Mouse (Mus musculus) layer of hippocampus, postnatal 14 days (tissue): Measurements from ENCODE around the gene Ryr1. TPM values are rescaled to one million over a fixed set of nuclear protein-coding genes. Genes with fewer than 3 reads are reported as not detected.
"Not testable (repeated sequence)": the region's sequence is repeated elsewhere in the genome, so short reads cannot be mapped to it uniquely, and the experiment has no call there.

Experiments used
- DNase-seq, 2 experiments: peaks; one replicate each; pipeline ENCODE4 v3.0.0; 2021 to 2022; ENCODE audit warnings: low spot score in 2 of 2, mixed read lengths in 1 of 2
- total RNA-seq, 2 experiments: library from RNA; stranded (reverse); gene quantifications; 2 replicates each; pipeline ENCODE4 v1.2.3; 2021

Ryr1 gene
- total RNA-seq, 2 experiments from 2014 or later, result 9.3 to 12.2 TPM

DNA sequence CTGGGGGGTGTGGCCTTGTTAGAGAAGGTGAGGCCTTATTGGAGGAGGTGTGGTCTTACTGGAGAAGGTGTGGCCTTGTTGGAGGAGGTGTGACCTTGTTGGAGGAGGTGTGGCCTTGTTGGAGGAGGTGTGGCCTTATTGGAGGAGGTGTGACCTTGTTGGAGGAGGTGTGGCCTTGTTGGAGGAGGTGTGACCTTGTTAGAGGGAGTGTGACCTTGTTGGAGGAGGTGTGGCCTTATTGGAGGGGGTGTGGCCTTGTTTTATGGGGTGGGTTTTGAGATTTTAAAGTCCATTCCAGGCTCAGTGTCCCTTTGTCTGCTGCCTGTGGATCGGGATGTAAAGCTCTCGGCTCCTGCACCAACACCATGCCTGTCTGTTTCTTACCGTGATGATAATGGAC, 40.6 kb downstream of the Ryr1 start:
- DNase-seq, result no peak

DNA sequence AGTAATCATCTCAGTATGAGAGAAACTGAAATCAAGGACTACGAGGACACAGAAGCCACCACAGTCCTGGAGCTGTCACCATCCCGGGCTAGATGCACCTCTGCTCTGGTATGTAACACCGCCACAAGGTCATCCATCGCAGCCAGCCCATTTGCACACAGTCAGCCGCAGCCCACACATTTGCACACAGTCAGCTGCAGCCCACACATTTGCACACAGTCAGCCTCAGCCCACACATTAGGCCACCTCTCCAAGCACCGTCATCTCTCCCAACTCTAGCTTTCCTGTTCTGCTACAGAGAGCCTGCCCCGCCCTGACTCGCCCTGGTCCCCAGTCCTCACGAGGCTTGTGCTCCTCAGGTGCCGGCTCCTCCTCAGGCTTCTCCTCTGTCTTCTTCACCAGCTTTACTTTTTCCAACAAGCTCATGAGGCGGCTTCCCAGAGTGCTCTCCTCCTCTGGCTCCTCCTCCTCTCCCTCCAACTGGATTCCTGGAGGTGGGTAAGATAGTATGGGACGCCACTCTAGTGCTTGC, 45.5 kb downstream of the Ryr1 start:
- no peak for DNase-seq

DNA sequence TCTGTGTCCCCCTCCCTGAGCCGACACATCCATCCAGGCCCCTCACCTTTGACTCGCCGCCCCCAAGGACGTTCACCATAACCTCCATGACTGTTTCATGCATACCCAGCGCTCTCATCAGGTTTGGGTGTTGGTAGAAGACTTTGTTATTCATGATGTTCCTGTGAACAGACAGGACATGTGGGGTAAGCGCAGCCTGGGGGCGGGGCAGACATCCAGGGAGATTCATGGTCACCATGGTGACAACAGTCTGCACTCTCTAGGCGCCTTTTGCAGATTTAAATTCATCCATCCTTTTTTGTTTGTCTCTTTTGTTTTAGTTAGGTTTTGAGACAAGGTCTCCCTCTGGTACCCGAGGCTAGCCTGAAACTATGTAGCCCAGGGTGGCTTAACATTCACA, 48.0 kb downstream of the Ryr1 start:
- peak; percentile 57 to 63 for DNase-seq

DNA sequence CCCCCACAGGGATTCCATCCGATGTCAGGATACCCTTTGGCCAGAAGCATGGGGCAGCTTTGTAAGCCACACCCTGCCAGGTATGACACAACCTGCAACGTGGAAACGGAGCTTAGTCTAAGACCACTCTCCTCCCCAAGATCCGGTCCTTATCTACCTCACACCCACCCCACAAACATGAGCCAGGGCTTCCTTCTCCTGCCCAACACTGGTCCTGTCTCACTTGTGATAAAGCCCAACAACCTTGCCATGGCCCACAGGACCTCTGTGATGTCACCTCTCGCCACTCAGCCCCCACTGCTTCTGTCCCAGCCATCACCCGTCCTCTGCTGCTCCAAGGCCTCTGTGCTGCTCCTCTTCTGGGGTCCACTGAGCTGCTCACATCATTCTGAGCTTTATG, 49.8 kb downstream of the Ryr1 start:
- DNase-seq, result no peak

DNA sequence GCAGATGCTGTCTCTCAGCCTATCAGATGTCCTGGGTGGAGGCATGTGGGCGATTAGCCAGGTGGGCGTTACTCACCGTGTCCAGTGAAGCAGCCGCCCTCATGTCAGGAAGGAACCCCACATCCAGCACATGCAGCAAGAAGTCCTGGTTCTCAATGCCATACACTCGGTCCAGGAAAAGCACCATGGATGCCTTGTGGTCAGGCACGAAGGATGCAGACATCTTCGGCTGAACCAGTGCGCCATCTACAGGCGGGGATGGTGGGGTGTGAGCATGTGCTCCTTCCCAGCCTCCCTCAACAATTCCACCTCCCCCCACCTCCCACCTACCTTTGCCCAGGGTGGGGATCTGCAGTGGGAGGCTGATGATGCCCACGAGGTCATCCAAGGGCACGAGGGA, 52.3 kb downstream of the Ryr1 start:
- peak in 1 of 2 experiments; percentile 44 for DNase-seq

DNA sequence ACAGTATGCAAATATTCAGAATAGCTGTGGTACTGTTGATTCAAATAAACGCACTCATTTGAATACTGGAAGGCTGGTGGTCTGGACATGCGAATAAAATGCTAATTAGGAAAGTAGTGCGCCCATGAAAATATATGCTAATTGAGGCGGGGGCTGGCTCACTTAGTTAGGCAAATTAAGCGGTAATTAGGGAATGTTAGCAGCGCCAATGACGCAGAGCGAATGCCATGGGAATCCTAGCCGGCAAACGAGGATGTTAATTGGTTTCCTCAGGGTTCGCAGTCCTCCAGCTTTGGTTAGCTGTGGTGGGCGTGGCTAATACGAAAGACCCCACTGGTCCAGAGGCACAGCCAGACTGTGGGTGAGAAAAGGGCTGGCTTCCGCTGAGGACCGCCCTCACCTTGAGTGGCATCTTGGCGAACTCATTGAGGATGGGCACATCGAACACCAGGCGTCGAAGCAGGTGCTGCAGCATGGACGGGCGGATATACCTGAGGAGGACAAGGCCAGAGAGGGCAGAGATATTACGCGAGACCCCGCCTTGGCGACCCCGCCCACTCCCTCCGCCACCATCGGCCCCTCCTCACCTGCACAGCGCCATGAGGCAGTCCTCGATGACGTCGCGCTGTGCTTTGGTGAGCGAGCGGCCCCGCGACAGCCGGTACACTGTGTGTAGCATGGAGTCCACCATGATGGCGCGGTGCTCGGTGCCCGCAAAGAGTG, 53.6 kb downstream of the Ryr1 start:
- DNase-seq, result peak; percentile 67 to 79

DNA sequence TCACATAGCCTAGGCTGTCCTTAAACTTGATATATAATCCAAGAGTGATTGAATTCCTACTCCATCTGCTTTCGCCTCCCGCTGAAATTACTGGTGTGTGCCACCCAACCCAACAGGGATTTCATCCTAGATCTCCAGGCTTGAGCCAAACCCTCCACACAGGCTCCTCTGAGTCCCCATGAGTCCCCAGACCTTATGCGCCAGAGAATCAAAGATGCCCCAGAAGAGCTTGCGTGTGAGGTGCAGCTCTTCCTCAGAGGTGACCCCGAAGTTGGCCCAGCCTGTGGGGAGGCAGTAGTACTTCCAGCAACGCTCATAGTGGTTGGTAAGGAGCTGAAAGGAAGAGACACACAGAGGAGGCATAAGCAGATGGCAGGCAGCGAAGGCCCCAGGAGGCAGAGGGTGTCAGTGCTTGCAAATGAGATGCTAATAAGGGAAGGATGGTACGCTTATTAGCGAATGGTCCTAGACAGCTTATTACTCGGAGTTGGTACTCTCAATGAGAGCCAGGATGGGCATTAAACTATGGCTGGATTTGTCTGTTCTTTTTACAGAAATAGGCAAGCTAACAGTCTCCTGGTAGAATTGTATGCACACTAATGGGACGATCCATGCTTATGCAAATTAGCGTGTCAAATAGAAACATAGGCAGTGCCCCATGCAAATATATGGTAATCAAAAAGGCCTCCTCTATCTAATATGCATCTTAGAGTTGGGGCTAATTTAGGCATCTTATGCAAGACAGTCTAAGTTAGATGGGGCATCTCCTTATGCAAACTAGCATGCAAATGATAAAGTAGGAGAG, 54.4 kb downstream of the Ryr1 start:
- DNase-seq, result peak in 1 of 2 experiments; percentile 45

DNA sequence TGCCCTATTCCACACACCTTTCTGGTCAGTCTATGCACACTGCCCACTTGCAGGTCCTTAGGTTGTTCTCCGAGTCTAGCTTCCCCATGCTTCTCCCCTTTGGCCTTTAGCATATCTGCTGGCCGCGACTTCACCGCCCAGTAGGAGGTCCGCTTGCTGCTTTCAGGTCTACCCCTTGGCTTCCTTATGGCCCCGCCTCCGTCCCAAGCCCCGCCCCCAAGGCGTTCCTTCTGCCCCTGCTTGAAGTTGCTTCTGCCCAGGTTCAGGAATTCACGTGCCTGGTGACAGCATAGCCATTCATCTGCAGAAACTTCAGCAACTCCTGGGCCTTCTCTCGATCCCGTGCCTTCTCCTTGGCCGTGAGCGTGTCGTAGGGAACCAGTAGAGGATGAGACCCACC, 57.2 kb downstream of the Ryr1 start:
- no peak for DNase-seq

DNA sequence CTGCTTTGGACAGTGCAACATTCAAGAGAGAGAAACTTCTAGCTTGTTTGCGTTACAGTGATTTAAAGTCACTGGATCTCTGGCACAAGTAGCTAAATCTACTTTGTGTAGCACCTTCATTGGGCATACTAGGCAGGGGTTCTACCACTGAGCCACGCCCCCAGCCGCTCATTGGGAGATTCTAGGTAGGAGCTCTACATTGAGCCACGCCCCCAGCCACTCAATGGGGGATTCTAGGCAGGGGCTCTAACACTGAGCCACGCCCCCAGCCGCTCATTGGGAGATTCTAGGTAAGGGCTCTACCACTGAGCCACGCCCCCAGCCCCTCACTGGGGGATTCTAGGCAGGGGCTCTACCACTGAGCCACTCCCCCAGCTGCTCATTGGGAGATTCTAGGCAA, 61.5 kb downstream of the Ryr1 start:
- not testable (repeated sequence) for DNase-seq

DNA sequence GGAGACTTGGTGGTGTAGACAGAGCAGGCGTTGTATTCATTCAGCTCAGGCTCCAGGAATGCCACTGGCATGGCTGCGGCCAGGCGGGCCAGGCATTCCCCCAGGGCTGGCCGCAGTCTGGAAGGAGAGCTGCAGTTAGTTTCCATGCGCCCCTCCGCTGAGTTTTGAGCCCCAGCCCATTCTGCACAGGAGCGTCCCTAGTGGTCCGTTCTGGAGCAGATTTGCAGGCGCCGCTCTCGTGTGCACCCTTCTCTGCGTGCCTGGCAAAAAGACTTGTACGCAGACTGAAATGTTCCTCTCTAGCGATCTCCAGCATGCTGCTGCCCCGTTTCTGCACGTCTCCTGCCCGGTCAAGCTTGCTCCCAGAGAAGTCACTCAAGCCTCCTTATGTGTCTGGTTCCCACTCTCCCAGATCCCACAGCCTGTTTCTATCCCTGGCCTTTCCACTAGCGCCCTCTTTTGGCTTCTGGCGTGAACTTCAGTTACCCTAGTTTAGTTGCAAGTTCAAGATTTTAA, 63.4 kb downstream of the Ryr1 start:
- no peak for DNase-seq

DNA sequence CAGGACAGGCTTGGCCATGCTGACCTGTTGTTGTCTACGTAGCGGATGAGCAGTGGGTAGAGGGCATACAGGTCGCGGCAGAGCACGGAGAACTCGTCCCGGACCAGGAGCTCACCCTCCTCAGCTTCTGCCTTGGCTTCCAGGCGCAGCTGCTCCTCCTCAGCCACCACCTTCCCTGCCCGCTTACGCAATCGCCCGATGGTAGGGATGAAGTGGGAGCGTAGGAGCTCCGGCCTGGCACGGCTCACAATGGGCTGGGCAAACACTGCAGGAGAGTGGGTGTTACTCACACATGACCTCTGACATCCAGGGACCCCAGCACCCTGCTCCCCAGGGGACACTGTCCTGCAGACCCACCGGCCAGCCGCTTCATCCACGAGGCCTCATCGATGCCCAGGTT, 65.5 kb downstream of the Ryr1 start:
- no peak for DNase-seq

DNA sequence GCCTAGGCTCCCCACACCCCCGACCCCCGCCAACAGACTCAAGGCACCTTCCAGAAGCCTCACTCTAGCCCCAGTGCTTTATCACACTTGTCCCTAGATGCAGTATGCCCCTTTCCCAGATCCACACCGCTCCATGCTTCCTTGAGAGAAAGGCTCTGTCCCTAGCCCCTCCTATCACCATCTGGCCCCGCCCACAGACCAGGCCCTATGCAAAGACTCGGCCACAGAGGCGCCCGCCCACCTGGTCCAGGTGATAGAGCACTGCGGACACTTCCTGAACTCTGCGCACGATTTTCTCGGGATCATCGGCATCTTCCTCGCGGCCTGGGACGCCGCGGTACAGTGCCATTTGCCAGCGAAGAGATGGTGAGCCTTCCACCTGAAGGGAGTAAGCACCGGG, 72.2 kb downstream of the Ryr1 start:
- no peak for DNase-seq

DNA sequence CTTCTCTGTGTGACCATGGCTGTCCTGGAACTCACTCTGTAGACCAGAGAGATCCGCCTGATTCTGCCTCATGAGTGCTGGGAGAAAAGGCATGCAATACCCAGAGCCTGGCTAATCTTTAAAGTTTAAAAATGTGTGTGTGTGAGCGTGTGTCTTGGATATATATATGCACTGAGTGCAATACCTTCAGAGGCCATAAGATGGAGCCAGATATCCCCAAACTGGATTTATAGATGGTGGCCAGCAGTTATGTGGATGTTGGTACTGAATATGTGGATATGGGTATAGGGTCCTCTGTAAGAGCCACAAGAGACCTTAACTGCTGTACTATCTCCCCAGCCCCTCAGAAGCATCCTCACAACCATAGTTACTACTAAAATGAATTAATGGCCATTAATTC, 74.2 kb downstream of the Ryr1 start:
- peak; percentile 38 to 75 for DNase-seq

DNA sequence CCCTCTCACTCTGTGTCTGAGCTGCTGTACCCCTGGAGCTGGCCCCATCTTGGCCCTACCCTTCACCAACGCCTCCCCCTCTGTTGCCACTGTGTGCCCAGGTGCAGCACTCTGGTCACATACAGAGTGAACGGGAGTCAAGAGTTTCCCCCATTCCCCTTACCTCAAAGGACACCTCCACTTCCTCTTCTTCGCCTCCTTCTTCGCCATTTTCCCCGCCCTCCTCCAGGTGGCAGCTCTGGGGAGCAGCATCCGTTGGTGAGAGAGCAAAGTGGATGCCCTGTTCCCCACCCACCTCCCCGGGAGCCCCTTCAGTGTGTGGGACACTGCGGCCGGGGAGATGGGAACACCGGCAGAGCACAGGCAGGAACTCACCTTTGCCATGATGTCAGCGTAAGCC, 76.4 kb downstream of the Ryr1 start:
- no peak for DNase-seq

DNA sequence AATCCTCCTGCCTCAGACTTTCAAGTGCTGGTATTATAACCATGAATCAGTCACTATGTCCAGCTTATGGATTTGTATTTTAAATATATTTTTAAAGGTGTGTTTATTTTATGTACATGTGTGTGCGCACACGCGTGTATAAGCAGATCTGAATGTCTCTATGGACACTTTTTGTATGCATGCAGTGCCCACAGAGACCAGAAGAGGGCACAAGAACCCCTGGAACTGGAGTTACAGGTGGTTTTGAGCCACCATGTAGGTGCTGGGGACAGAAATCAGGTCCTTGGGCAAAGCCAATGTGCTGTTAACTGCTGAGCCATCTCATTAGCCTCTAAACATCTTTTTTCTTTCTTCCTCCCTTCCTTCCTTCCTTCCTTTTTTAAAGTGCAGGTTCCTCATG, 76.9 kb downstream of the Ryr1 start:
- no peak for DNase-seq

DNA sequence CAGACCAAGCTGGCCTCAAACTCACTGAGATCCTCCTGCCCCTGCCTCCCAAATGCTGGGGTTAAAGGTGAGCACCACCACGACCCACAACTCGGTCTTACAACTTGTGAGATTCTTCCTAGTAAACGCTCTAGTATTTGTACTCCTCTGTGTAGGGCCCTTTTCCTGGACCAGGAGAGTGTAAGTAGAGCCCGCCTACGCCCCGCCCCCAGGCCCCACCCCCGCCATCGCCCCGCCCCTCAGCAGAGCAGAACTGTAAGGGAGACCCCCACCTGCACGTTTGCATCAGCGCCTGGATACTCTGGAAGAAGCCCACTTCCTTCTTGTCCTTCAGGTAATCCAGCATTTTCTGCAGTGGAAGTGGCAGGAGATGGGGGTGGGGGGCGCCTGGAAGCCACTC, 78.4 kb downstream of the Ryr1 start:
- no peak for DNase-seq

DNA sequence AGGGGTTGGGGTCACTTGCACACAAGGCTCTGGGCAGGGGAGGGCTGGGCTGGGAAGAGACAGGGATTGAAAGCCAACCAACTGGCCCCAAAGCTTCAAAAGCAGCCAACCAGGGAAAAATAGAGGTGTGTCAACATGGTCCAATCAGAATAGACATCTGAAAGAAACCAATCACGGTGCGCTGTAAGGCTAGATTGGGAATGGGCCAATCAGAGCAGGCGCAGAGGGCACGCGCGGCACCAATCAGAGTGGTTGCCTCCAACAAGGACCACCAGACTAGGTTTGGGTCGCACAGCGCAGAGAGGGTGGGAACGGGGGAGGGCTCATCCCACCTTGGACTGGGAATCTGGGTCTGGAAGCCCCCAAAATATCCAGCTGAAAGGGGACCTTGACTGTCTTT, 80.7 kb downstream of the Ryr1 start:
- no peak for DNase-seq

DNA sequence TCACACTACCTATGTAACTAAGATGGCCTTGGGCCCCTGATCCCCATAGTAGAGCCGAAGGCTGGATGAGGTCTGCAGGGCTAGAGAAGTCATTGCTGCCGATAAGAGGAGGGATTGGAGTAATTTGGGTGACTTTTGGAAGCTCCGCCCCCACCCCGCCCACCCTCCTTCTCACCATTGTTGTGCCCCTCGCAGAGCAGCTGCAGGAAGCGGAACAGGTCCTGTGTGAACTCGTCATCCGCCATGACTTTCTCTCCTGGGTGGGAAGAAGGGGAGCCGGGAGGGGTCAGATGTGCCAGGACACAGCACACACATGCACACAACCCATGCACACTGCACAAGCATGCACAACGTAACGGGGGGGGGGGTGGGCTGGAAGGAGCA, 81.3 kb downstream of the Ryr1 start:
- no peak for DNase-seq

DNA sequence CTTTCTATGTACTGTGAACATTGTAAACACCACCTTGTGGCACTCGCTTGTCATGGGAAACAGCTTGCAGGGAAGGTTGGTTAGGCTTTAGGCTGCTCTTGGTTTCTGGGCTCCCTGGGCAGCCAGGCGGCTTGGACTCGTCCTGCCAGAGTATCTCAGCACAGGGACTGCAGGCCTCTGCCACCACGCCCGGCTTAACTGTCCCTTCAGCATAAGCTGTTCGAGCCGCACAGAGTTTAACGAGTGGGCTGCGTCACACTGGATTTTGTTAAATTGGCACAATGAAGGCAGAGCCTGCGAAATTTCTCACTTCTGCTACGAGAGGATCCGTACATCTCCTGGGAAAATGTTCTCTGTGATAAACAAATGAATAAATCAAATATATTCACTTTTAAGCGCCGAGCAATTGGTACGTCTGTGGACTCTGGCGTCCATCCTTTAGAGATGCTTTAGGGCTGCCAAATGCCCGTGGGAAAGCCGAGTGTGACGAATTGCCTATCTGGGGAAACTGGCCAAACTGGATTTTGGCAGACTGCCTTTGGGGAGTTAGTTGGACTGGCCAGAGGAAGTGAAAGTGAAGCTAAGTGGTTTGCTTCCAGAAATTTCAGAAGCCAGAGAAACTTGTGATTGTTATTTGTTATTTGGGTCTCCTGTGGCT, 81.8 kb downstream of the Ryr1 start:
- peak; percentile 57 to 74 for DNase-seq

DNA sequence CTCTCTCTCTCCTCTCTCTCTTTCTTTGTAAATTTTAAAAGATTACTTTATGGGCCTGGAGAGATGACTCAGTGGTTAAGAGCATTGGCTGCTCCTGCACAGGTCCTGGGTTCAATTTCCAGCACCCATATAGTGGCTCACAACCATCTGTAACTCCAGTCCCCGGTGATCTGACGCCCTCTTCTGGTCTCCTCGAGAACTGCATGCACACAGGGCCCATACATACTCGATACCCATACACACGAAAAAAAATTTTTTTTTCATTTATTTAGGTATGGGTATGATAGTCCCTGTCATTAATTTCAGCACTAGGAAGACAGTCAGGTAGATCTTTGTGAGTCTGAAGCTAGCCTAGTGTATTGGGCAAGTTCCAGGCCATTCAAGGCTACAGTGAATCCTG, 83.8 kb downstream of the Ryr1 start:
- no peak for DNase-seq

DNA sequence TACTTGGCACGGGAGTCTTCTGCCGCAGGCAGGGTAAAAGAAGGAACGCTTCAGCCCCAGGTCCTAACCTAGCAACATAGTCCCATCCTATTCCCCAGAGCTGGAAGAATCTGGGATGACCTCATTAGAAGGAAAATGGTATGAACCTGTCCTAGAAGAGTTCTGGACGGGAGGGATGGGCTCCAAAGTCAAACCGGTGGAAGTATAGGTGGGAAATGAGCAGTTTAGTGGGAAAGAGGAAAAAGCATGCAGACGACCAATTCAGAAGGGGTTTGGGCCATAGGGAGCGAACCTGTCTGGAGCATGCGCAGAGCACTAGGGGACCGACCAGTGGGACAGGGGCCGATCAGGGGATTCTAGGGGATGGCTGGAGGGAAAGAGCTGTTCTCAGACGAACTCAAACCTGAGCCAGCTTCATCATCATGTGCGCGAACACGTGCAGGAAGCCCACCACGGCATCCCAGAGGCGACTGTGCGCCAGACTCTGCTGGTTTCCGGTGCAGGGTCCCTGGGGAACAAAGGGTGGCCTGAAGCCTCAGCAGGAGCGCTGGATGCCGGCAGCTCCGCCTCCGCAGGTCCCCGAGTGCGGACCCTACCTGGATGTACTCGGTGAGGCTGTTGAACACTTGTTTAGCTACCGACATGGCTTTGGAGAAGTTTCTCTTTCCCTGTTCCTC, 84.9 kb downstream of the Ryr1 start:
- no peak for DNase-seq
